Mouse (Mus musculus) midbrain, embryonic 14.5 days (tissue): ENCODE data around the gene Lrrc46. TPM values are rescaled to one million over a fixed set of nuclear protein-coding genes. Genes with fewer than 3 reads are reported as not detected.

ENCODE experiments used
- ATAC-seq: fragments of 200-750 bp; cut with Nextera tagmentation; 2 replicates; pipeline ENCODE4 v1.8.0; 2017; ENCODE audit warnings: moderate number of reproducible peaks, moderate library complexity; ENCODE audit not compliant: low FRiP score, low TSS enrichment
- DNase-seq: peaks from one replicate; pipeline ENCODE4 v3.0.0-alpha.2; 2015
- H3K27ac ChIP-seq: fragments of 300-500 bp; sonication (generic); replicated peaks from 2 replicates; pipeline ENCODE4 v1.5.1; 2014; ENCODE audit warnings: mild to moderate bottlenecking, low read depth, low read length, moderate library complexity
- H3K27me3 ChIP-seq: fragments of 300-500 bp; sonication (generic); 2 replicates; pipeline ENCODE4 v1.6.1; 2014; ENCODE audit warnings: low read length, control low read depth, mixed read lengths; ENCODE audit not compliant: control insufficient read depth, insufficient read depth
- H3K36me3 ChIP-seq: fragments of 300-500 bp; sonication (generic); 2 replicates; pipeline ENCODE4 v1.6.1; 2014; ENCODE audit warnings: low read length, control low read depth; ENCODE audit not compliant: control insufficient read depth, insufficient read depth
- H3K4me1 ChIP-seq: fragments of 300-500 bp; sonication (generic); 2 replicates; pipeline ENCODE4 v1.6.1; 2014; ENCODE audit warnings: mild to moderate bottlenecking, antibody characterized with exemption, low read length, control low read depth; ENCODE audit not compliant: control insufficient read depth, insufficient read depth
- H3K4me2 ChIP-seq: fragments of 300-500 bp; sonication (generic); 2 replicates; pipeline ENCODE4 v1.6.1; 2014; ENCODE audit warnings: mild to moderate bottlenecking, low read length, moderate library complexity
- H3K4me3 ChIP-seq: fragments of 300-500 bp; sonication (generic); replicated peaks from 2 replicates; pipeline ENCODE4 v1.5.1; 2014; ENCODE audit warnings: low read depth, low read length
- H3K9ac ChIP-seq: fragments of 300-500 bp; sonication (generic); replicated peaks from 2 replicates; pipeline ENCODE4 v1.6.1; 2014; ENCODE audit warnings: mild to moderate bottlenecking, low read length, moderate library complexity
- H3K9me3 ChIP-seq: fragments of 300-500 bp; sonication (generic); 2 replicates; pipeline ENCODE4 v1.6.1; 2016; ENCODE audit warnings: low read length, control low read depth, mixed read lengths; ENCODE audit not compliant: control insufficient read depth
- WGBS: fragments of 180-500 bp; shearing (Covaris S2); extraction: QIAGEN DNeasy Blood & Tissue Kit; methylation state at CpG from one replicate; pipeline ENCODE4 v1.1.7; 2014; 5-methylcytosine and 5-hydroxymethylcytosine counted together
- polyA plus RNA-seq: library from polyadenylated mRNA; unstranded; fragments of >200 nt; fragmentation: Nextera tagmentation; extraction: Ambion mirVana; gene quantifications from 2 replicates; pipeline ENCODE4 v1.2.1, GENCODE M21; 2014

Lrrc46 gene
- polyA plus RNA-seq, 1 experiment from 2014 or later, result 3.0 TPM

- no peaks in the 10 kb centered on the region for H3K36me3 ChIP-seq
- H3K4me3 ChIP-seq, result no peak overlapping the region
- no peak overlapping the region for H3K9ac ChIP-seq
- H3K27me3 ChIP-seq, result no peaks in the 10 kb centered on the region
- WGBS, result 66% methylated on average over 7 of the region's 7 CpGs
- no peak overlapping the region for H3K4me2 ChIP-seq
- no peaks in the 10 kb centered on the region for H3K9me3 ChIP-seq
- no peak for ATAC-seq
- no peak for DNase-seq
- peaks cover 13% of the 10 kb centered on the region; the same call in 1 of the 2 replicates for H3K4me1 ChIP-seq
- H3K27ac ChIP-seq, result no peak overlapping the region
These were observed 2.3 kb downstream of the Lrrc46 start for GRCm38 (mm10) chr11:97038881-97039280.

GRCm38 (mm10) chr11:97036141-97036540 is 5.1 kb downstream of the Lrrc46 start:
- WGBS, result 83% methylated on average over 5 of the region's 5 CpGs
- H3K27me3 ChIP-seq, result no peaks in the 10 kb centered on the region

GRCm38 (mm10) chr11:97033781-97034180 is 7.4 kb downstream of the Lrrc46 start:
- Histone ChIP-seq H3K9me3 (no peaks in the 10 kb centered on the region), H3K27me3 (no peaks in the 10 kb centered on the region), H3K4me1 (peaks cover 10% of the 10 kb centered on the region), H3K36me3 (no peaks in the 10 kb centered on the region), H3K4me2 (no peak overlapping the region), H3K4me3 (no peak overlapping the region), H3K9ac (no peak overlapping the region), H3K27ac (no peak overlapping the region)
- DNase-seq (no peak), ATAC-seq (no peak)
- WGBS, result 91% methylated on average over 4 of the region's 4 CpGs

More at GRCm38 (mm10) chr11:97036141-97036540, 5.1 kb downstream of the Lrrc46 start:
- no peaks in the 10 kb centered on the region for H3K36me3 ChIP-seq
- H3K4me2 ChIP-seq, result no peak overlapping the region
- H3K9me3 ChIP-seq, result no peaks in the 10 kb centered on the region
- peaks cover 4% of the 10 kb centered on the region; the same call in 1 of the 2 replicates for H3K4me1 ChIP-seq
- H3K9ac ChIP-seq, result no peak overlapping the region
- no peak overlapping the region for H3K4me3 ChIP-seq
- no peak overlapping the region for H3K27ac ChIP-seq
- ATAC-seq (no peak), DNase-seq (no peak)

DNA sequence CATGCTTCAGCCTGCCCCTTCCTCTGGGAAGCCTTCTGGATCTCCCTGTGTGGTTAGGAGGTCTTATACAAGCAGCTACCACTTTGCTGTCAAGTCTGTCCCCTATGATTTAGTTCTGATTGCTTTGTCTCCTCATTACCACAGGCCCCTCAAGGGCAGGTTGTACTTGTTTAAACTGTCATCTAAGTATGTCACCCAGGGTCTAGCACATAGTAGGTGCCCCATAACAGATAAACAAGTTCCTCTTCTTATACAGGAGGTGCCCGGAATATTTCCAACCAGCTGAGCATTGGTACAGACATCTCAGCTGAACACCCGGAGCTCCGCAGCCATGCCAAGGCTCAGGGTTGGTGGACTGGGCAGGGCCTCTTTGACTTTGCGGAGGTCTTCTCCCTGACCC is 8.7 kb downstream of the Lrrc46 start:
- WGBS, result 91% methylated on average over 4 of the region's 4 CpGs
- H3K27ac ChIP-seq, result no peak overlapping the region
- H3K9ac ChIP-seq, result no peak overlapping the region
- H3K36me3 ChIP-seq, result no peaks in the 10 kb centered on the region
- DNase-seq (no peak), ATAC-seq (no peak)
- no peaks in the 10 kb centered on the region for H3K9me3 ChIP-seq
- peaks cover 10% of the 10 kb centered on the region for H3K4me1 ChIP-seq
- H3K4me3 ChIP-seq, result no peak overlapping the region
- no peak overlapping the region for H3K4me2 ChIP-seq
- H3K27me3 ChIP-seq, result no peaks in the 10 kb centered on the region

DNA sequence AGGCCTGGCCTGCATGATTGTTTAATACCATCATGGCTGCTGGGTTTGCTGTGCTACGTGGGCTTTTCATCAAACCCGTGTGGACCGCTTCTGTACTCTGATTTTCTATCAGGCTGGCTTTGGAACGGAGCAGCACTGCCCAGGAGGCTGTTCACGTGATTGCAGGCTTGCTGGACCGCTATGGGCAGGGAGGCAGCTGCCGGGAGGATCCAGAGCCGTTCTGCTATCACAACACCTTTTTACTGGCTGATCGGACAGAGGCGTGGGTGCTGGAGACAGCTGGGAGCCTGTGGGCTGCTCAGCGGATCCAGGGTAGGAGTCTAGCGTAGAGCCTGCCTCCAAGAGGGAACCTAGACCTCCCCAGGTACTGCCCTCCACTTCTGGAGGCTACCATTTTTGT is 9.2 kb downstream of the Lrrc46 start:
- H3K4me3 ChIP-seq, result no peak overlapping the region
- DNase-seq (no peak), ATAC-seq (no peak)
- no peaks in the 10 kb centered on the region for H3K36me3 ChIP-seq
- no peaks in the 10 kb centered on the region for H3K9me3 ChIP-seq
- H3K27ac ChIP-seq, result no peak overlapping the region
- peaks cover 10% of the 10 kb centered on the region for H3K4me1 ChIP-seq
- H3K9ac ChIP-seq, result no peak overlapping the region
- H3K4me2 ChIP-seq, result no peak overlapping the region
- WGBS, result 83% methylated on average over 12 of the region's 12 CpGs
- H3K27me3 ChIP-seq, result no peaks in the 10 kb centered on the region

GRCm38 (mm10) chr11:97030426-97030825 is 10.8 kb downstream of the Lrrc46 start:
- Histone ChIP-seq H3K27ac (no peak overlapping the region), H3K36me3 (no peaks in the 10 kb centered on the region)
- 19% methylated on average over 15 of the region's 15 CpGs for WGBS

GRCm38 (mm10) chr11:97029686-97030417 is 11.4 kb downstream of the Lrrc46 start, which contains the start of gene Scrn2:
TSS of gene Scrn2 (plus strand) at chr11:97029938.
- peak within 1 kb of the TSS; percentile 77 for H3K9ac ChIP-seq
- H3K4me2 ChIP-seq, result peak within 1 kb of the TSS; percentile 70
- no peaks in the 10 kb centered on the region for H3K36me3 ChIP-seq
- no peaks in the 10 kb centered on the region for H3K9me3 ChIP-seq
- H3K27ac ChIP-seq, result peak within 1 kb of the TSS; percentile 77
- 1% methylated on average over 25 of the region's 25 CpGs for WGBS
- H3K27me3 ChIP-seq, result peaks cover 6% of the 10 kb centered on the region; the same call in 1 of the 2 replicates
- ATAC-seq, result peak; percentile 73; the same call in 1 of the 2 replicates
- H3K4me1 ChIP-seq, result peaks cover 12% of the 10 kb centered on the region
- DNase-seq, result peak; percentile 91
- peak within 1 kb of the TSS; percentile 56 for H3K4me3 ChIP-seq

More at GRCm38 (mm10) chr11:97030426-97030825, 10.8 kb downstream of the Lrrc46 start:
- DNase-seq (no peak), ATAC-seq (no peak)
- H3K9ac ChIP-seq, result peak overlapping the region; percentile 77
- H3K4me2 ChIP-seq, result peak overlapping the region; percentile 70
- H3K4me1 ChIP-seq, result peaks cover 12% of the 10 kb centered on the region
- H3K27me3 ChIP-seq, result peaks cover under 1% of the 10 kb centered on the region; the same call in 1 of the 2 replicates
- H3K9me3 ChIP-seq, result no peaks in the 10 kb centered on the region
- H3K4me3 ChIP-seq, result peak overlapping the region; percentile 56

- peak; percentile 93 for DNase-seq
- Histone ChIP-seq H3K9me3 (no peaks in the 10 kb centered on the region), H3K27me3 (peaks cover 45% of the 10 kb centered on the region), H3K27ac (no peak overlapping the region), H3K4me3 (0 out of 2 replicates have a peak overlapping the region, but pooled peaks have one; percentile 3), H3K9ac (no peak overlapping the region; the same call in 1 of the 2 replicates), H3K36me3 (no peaks in the 10 kb centered on the region), H3K4me1 (peaks cover 14% of the 10 kb centered on the region), H3K4me2 (peak overlapping the region; percentile 40)
- WGBS, result 2% methylated on average over 17 of the region's 17 CpGs
- ATAC-seq, result peak; percentile 23; the same call in 1 of the 2 replicates
These were observed 15.4 kb downstream of the Lrrc46 start for GRCm38 (mm10) chr11:97025721-97026344.
